Mouse (Mus musculus) thymus, adult 2 months (tissue): Measurements from ENCODE around the gene Plekhg3.

Experiments used
- CTCF ChIP-seq: fragments of 200-500 bp; IDR thresholded peaks from 2 replicates; pipeline ENCODE4 v1.5.1; 2012; ENCODE audit warnings: mild to moderate bottlenecking, control low read depth, low read length, moderate library complexity, borderline replicate concordance; ENCODE audit not compliant: control insufficient read depth, poor library complexity, insufficient read depth; ENCODE audit errors: extremely low read depth
- POLR2A ChIP-seq: fragments of 200-500 bp; IDR thresholded peaks from 2 replicates; pipeline ENCODE4 v1.6.1; 2012; ENCODE audit warnings: mild to moderate bottlenecking, low read length, control low read depth, moderate library complexity; ENCODE audit not compliant: control insufficient read depth, poor library complexity, insufficient read depth; ENCODE audit errors: extremely low read depth

DNA sequence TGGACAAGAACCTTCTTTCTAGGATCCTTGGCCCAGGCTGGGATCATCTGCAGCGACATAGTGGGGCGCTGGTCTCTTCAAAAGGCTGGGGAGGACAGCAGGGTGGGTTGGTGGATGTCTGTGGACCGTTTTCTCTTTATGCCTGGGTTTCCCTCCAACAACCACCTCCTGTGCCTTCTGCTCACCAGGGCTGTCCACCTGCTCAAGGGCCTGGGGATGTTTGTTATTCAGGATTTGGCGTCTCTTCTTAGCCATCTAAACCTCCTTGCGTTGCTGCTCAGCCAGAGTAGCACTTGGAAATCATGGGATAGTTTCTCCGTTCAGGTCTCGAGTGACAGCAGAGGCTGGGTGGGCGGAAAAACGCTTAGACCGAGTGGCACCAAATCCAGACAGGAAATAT, 35.6 kb downstream of the Plekhg3 start:
- TF ChIP-seq POLR2A (no peak), CTCF (no peak)
